Mouse (Mus musculus): ENCODE data around the gene Gm10322.
A peak's percentile ranks its signal among the peaks of the same experiment; 100 is the strongest.

Gm10322 gene

GRCm38 (mm10) chr10:59615981-59616520 lies at the start of gene Gm10322:
Gene Gm10322, plus strand, starts transcription at chr10:59616063.
- peak; percentile 80 for DNase-seq (ENCODE audit: low spot score)

- DNase-seq (ENCODE audit: low spot score): no peak
These were observed 48.9 kb upstream of the Gm10322 start for GRCm38 (mm10) chr10:59566968-59567367.

- DNase-seq (ENCODE audit: low spot score): no peak
These were observed 47.0 kb upstream of the Gm10322 start for GRCm38 (mm10) chr10:59568665-59569480.

GRCm38 (mm10) chr10:59569481-59569869 lies 46.4 kb upstream of the Gm10322 start:
- no peak for DNase-seq (ENCODE audit: low spot score)

- DNase-seq (ENCODE audit: low spot score): no peak
These were observed 45.5 kb upstream of the Gm10322 start for GRCm38 (mm10) chr10:59570360-59570759.

GRCm38 (mm10) chr10:59570780-59571179 lies 45.1 kb upstream of the Gm10322 start:
- DNase-seq (ENCODE audit: low spot score): no peak

GRCm38 (mm10) chr10:59571273-59571672 lies 44.6 kb upstream of the Gm10322 start:
- no peak for DNase-seq (ENCODE audit: low spot score)

GRCm38 (mm10) chr10:59571964-59572363 lies 43.9 kb upstream of the Gm10322 start:
- DNase-seq (ENCODE audit: low spot score): no peak

GRCm38 (mm10) chr10:59576305-59576704 lies 39.6 kb upstream of the Gm10322 start:
- no peak for DNase-seq (ENCODE audit: low spot score)

GRCm38 (mm10) chr10:59577871-59578801 lies 37.7 kb upstream of the Gm10322 start:
- peak; percentile 81 for DNase-seq (ENCODE audit: low spot score)

- DNase-seq (ENCODE audit: low spot score): no peak
These were observed 36.2 kb upstream of the Gm10322 start for GRCm38 (mm10) chr10:59579645-59580044.

- DNase-seq (ENCODE audit: low spot score): no peak
These were observed 35.2 kb upstream of the Gm10322 start for GRCm38 (mm10) chr10:59580593-59581149.

- DNase-seq (ENCODE audit: low spot score): no peak
These were observed 33.9 kb upstream of the Gm10322 start for GRCm38 (mm10) chr10:59581826-59582543.

- DNase-seq (ENCODE audit: low spot score): no peak
These were observed 30.2 kb upstream of the Gm10322 start for GRCm38 (mm10) chr10:59585621-59586020.

GRCm38 (mm10) chr10:59586821-59587220 lies 29.0 kb upstream of the Gm10322 start:
- no peak for DNase-seq (ENCODE audit: low spot score)

GRCm38 (mm10) chr10:59588135-59588534 lies 27.7 kb upstream of the Gm10322 start:
- no peak for DNase-seq (ENCODE audit: low spot score)

GRCm38 (mm10) chr10:59589420-59589819 lies 26.4 kb upstream of the Gm10322 start:
- DNase-seq (ENCODE audit: low spot score): no peak

- DNase-seq (ENCODE audit: low spot score): no peak
These were observed 26.0 kb upstream of the Gm10322 start for GRCm38 (mm10) chr10:59589856-59590255.

GRCm38 (mm10) chr10:59590606-59591005 lies 25.3 kb upstream of the Gm10322 start:
- DNase-seq (ENCODE audit: low spot score): no peak

GRCm38 (mm10) chr10:59593826-59594570 lies 21.9 kb upstream of the Gm10322 start:
- DNase-seq (ENCODE audit: low spot score): peak; percentile 38

- DNase-seq (ENCODE audit: low spot score): no peak
These were observed 15.3 kb upstream of the Gm10322 start for GRCm38 (mm10) chr10:59600516-59600915.

All from yolk sac, embryonic 10.5 days (tissue).